20 mouse cellular contexts compared by ENCODE assay signal in the genomic region with DNA sequence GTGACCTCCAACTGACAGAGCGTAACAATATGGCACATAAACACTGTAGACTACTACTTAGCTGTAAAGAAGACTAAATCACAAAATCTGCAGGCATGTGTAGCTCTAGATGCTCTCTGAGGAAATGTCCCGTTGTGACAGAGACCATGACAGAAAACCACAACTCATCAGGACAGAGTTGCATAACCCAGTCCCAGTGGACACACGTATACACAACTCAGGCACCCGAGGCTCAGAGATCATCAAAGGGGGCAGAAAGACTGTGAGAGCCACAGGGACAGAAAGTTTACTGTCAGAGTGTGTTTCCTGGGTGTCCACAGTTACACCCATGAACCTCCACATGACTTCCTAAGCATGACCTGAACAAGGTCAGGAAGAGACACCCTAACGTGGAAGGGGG. TPM values are rescaled to one million over a fixed set of nuclear protein-coding genes. Genes with fewer than 3 reads are reported as not detected.
DNase-seq lines count a peak whose midpoint lies in the region; ATAC-seq and TF ChIP-seq lines count a peak whose summit lies in the region.
"Had no signal": no experiment of that assay in that cellular context is flagged by ENCODE, and none has a peak within 500 bp of the region (broad histone marks: within the 10 kb centered on the region; RNA-seq: fewer than 3 reads in every experiment).

No protein-coding gene starts in this region.

- no peaks in the 10 kb centered on the region; the same call in 1 of the 2 replicates for H3K4me1 ChIP-seq in bone marrow, adult 2 months (ENCODE audit: control insufficient read depth, insufficient read depth, low read length)
- H3K4me1 ChIP-seq: embryonic facial prominence, embryonic 10.5 days; forebrain, embryonic 13.5 days; heart, embryonic 10.5 days; hindbrain, embryonic 15.5 days had no signal

- no peak for TF ChIP-seq POLR2A in bone marrow, adult 2 months (IDR thresholded peaks at IDR 0.05; ENCODE audit: borderline replicate concordance, control insufficient read depth, low read depth, low read length)

- no peak for DNase-seq in layer of hippocampus, adult 2 months (ENCODE audit: low spot score in 2 of 2)
- no peak for DNase-seq in layer of hippocampus, adult 18-20 months (ENCODE audit: low spot score in 2 of 2)
- no peak for DNase-seq in ovary, adult 18-20 months (ENCODE audit: low spot score)
- DNase-seq in kidney, postnatal 4 days = no peak
- DNase-seq: adrenal gland, adult 8-10 months; adrenal gland, postnatal 36 days; cerebellum, adult 18-20 months; cerebellum, adult 9-11 months; cerebellum, postnatal 36 days; forebrain, postnatal 0 days; gastrocnemius, postnatal 14 days; heart, postnatal 14 days had no signal

- no peak overlapping the region for H3K4me3 ChIP-seq in layer of hippocampus, adult 2 months
- no peak overlapping the region for H3K4me3 ChIP-seq in bone marrow, adult 2 months (replicated peaks; ENCODE audit: control insufficient read depth, low read depth, low read length)
- H3K4me3 ChIP-seq: embryonic facial prominence, embryonic 10.5 days; forebrain, embryonic 13.5 days; heart, embryonic 10.5 days; hindbrain, embryonic 15.5 days had no signal

- peak overlapping the region; percentile 36; the same call in 1 of the 2 replicates for H3K27ac ChIP-seq in layer of hippocampus, adult 2 months
- peak overlapping the region; percentile 64 for H3K27ac ChIP-seq in bone marrow, adult 2 months (ENCODE audit: control insufficient read depth, insufficient read depth, low read depth, low read length, poor library complexity)
- H3K27ac ChIP-seq: embryonic facial prominence, embryonic 10.5 days; forebrain, embryonic 13.5 days; heart, embryonic 10.5 days; hindbrain, embryonic 15.5 days had no signal

- WGBS in bone marrow, adult 2 months = 43% methylated on average over 5 of the region's 5 CpGs

- peak; percentile 65 for ATAC-seq in common myeloid progenitor, adult 5-6 weeks (replicated peaks; ENCODE audit: low read depth, poor library complexity, severe bottlenecking)
- ATAC-seq in megakaryocyte, adult 5-6 weeks (ENCODE audit: poor library complexity, severe bottlenecking) = peak; percentile 99
- ATAC-seq in inflammation-experienced regulatory T-cells, adult 6 months = no peak
- ATAC-seq: forebrain, embryonic 13.5 days; forebrain, postnatal 0 days had no signal

- no peak for TF ChIP-seq CTCF in layer of hippocampus, adult 2 months (conservative IDR thresholded peaks at IDR 0.05)
- no peak for TF ChIP-seq CTCF in bone marrow, adult 2 months (IDR thresholded peaks at IDR 0.05; ENCODE audit: control insufficient read depth, insufficient read depth, low read length)

RNA-seq across cellular contexts. Expression of a gene that starts 29.4 kb away (rescaled TPM):
- total RNA-seq in layer of hippocampus, adult 2 months (2021) = 10 to 100 TPM; 14.1 to 16.8 TPM
- 10 to 100 TPM; 10.7 to 14.0 TPM for total RNA-seq in layer of hippocampus, adult 18-20 months (2021)
- 9.5 and 35.4 TPM in 2 replicates for polyA plus RNA-seq in bone marrow, adult 2 months (2011; ENCODE audit: insufficient read depth, insufficient read length, low replicate concordance, missing spikeins)
- 33.5 and 37.7 TPM in 2 replicates for total RNA-seq in common myeloid progenitor, adult 5-6 weeks (2017)
- 17.1 and 17.6 TPM in 2 replicates for total RNA-seq in megakaryocyte, adult 5-6 weeks (2015)
- 11.5 and 13.3 TPM in 2 replicates for total RNA-seq in megakaryocyte, adult 5-6 weeks (2017)
- 10 to 100 TPM; 28.0 to 37.5 (median 37.5) TPM for polyA plus RNA-seq in inflammation-experienced regulatory T-cells, adult 6 months (2017; shearing (Covaris generic))

RNA-seq across cellular contexts. Expression of a gene that starts 34.7 kb away (rescaled TPM):
- total RNA-seq in layer of hippocampus, adult 2 months (2021) = 10 to 100 TPM; 41.2 to 44.9 TPM
- 10 to 100 TPM; 40.2 to 40.3 TPM for total RNA-seq in layer of hippocampus, adult 18-20 months (2021)
- polyA plus RNA-seq in bone marrow, adult 2 months (2011; ENCODE audit: insufficient read depth, insufficient read length, low replicate concordance, missing spikeins) = 5.4 and 21.4 TPM in 2 replicates
- 34.9 and 73.0 TPM in 2 replicates for total RNA-seq in common myeloid progenitor, adult 5-6 weeks (2017)
- total RNA-seq in megakaryocyte, adult 5-6 weeks (2015) = 60.3 and 71.3 TPM in 2 replicates
- total RNA-seq in megakaryocyte, adult 5-6 weeks (2017) = 69.3 and 70.1 TPM in 2 replicates
- polyA plus RNA-seq in inflammation-experienced regulatory T-cells, adult 6 months (2017; shearing (Covaris generic)) = 10 to 100 TPM; 19.6 to 46.0 (median 28.1) TPM
